Mouse (Mus musculus) olfactory bulb, adult 2 months (tissue): ENCODE data around the gene Gucd1.

Experiments used
- CTCF ChIP-seq: fragments of 200-500 bp; IDR thresholded peaks from 2 replicates; pipeline ENCODE4 v1.5.1; 2012; ENCODE audit warnings: low read depth, mild to moderate bottlenecking, low read length, moderate library complexity; ENCODE audit not compliant: insufficient read depth
- POLR2A ChIP-seq: fragments of 200-500 bp; IDR thresholded peaks from 2 replicates; pipeline ENCODE4 v1.6.1; 2012; ENCODE audit warnings: mild to moderate bottlenecking, low read depth, low read length, moderate library complexity; ENCODE audit not compliant: insufficient read depth

GRCm38 (mm10) chr10:75490731-75491130 is 27.0 kb downstream of the Gucd1 start:
- TF ChIP-seq CTCF (no peak), POLR2A (no peak)
